ENCODE assay signal across 17 mouse cellular contexts in the genomic region with DNA sequence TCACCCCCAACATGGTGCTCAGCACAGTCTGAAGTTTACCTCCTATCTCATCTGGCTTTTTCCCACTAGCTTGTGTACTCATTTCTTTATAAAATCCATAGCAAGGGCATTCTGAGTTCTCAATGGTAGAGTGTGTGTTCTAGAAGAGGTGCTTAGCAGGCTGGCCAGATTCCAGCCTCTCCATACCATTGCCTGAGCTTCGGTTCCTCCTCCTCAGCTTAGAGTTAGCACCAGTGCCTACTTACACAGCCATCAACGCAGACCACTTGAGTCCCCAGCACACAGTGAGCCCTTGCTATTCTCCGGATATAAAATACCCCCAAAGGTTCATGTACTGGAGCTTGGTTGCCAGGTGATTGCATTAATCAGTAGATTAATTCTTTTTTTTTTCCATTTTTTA.
"Had no signal": no experiment of that assay in that cellular context is flagged by ENCODE, and none has a peak within 500 bp of the region (broad histone marks: within the 10 kb centered on the region; RNA-seq: fewer than 3 reads in every experiment).

No protein-coding gene starts in this region.

- H3K4me3 ChIP-seq: intestine, embryonic 15.5 days; kidney, embryonic 15.5 days; left cerebral cortex, adult 2 months; liver, embryonic 13.5 days; midbrain, embryonic 12.5 days; midbrain, embryonic 15.5 days; neural tube, embryonic 12.5 days; neural tube, embryonic 15.5 days; stomach, embryonic 15.5 days had no signal

- H3K9me3 ChIP-seq: intestine, embryonic 15.5 days; kidney, embryonic 15.5 days; liver, embryonic 13.5 days; midbrain, embryonic 12.5 days; midbrain, embryonic 15.5 days; neural tube, embryonic 12.5 days; neural tube, embryonic 15.5 days; stomach, embryonic 15.5 days had no signal

- H3K36me3 ChIP-seq: intestine, embryonic 15.5 days; kidney, embryonic 15.5 days; liver, embryonic 13.5 days; midbrain, embryonic 12.5 days; midbrain, embryonic 15.5 days; neural tube, embryonic 12.5 days; neural tube, embryonic 15.5 days; stomach, embryonic 15.5 days had no signal

- H3K27me3 ChIP-seq: intestine, embryonic 15.5 days; kidney, embryonic 15.5 days; liver, embryonic 13.5 days; midbrain, embryonic 12.5 days; midbrain, embryonic 15.5 days; neural tube, embryonic 12.5 days; neural tube, embryonic 15.5 days; stomach, embryonic 15.5 days had no signal

- DNase-seq: kidney, adult 11 months; kidney, adult 8-10 months; kidney, postnatal 10 days; kidney, postnatal 4 days; layer of hippocampus, postnatal 36 days; liver, embryonic 13.5 days; spleen, adult 18-20 months; thymus, postnatal 25 days had no signal

- ATAC-seq: intestine, embryonic 15.5 days; midbrain, embryonic 15.5 days had no signal

- H3K4me2 ChIP-seq: intestine, embryonic 15.5 days; kidney, embryonic 15.5 days; liver, embryonic 13.5 days; midbrain, embryonic 12.5 days; midbrain, embryonic 15.5 days; neural tube, embryonic 12.5 days; neural tube, embryonic 15.5 days; stomach, embryonic 15.5 days had no signal

- H3K9ac ChIP-seq: intestine, embryonic 15.5 days; kidney, embryonic 15.5 days; liver, embryonic 13.5 days; midbrain, embryonic 12.5 days; midbrain, embryonic 15.5 days; neural tube, embryonic 12.5 days; neural tube, embryonic 15.5 days; stomach, embryonic 15.5 days had no signal

- H3K27ac ChIP-seq: intestine, embryonic 15.5 days; kidney, embryonic 15.5 days; left cerebral cortex, adult 2 months; liver, embryonic 13.5 days; macrophage; midbrain, embryonic 12.5 days; midbrain, embryonic 15.5 days; neural tube, embryonic 12.5 days; neural tube, embryonic 15.5 days; stomach, embryonic 15.5 days had no signal
